Mouse (Mus musculus) mouse embryonic stem cell (cell line): ENCODE results near the gene Fam169a.
"Not testable (repeated sequence)": the region's sequence is repeated elsewhere in the genome, so short reads cannot be mapped to it uniquely, and the experiment has no call there.

Experiments used
- in situ Hi-C, 2 experiments: fragments of 300-500 bp; cut with MboI; formaldehyde crosslinking; loops; 1 replicate in 1 of 2; 3 replicates in 1 of 2; pipeline ENCODE4 v1.14.3; 2019 to 2020; ENCODE audit warnings: low sequenced_read_pairs in 2 of 2, low pct_unique_long_range_greater_than_20kb in 1 of 2, mixed read lengths in 1 of 2; ENCODE audit not compliant: unreplicated experiment in 1 of 2

Gene Fam169a

GRCm38 (mm10) chr13:97137466-97138400 lies 70.6 kb downstream of the Fam169a start, which contains the start of the genes Gfm2 and Nsa2:
TSS of gene Gfm2 (plus strand) at chr13:97137937.
TSS of gene Nsa2 (minus strand) at chr13:97137937.
- in situ Hi-C loops = no loop called here

GRCm38 (mm10) chr13:97138404-97138931 lies 71.4 kb downstream of the Fam169a start:
- in situ Hi-C loops = not testable (repeated sequence)

GRCm38 (mm10) chr13:97142321-97142720 lies 75.2 kb downstream of the Fam169a start:
- in situ Hi-C loops = no loop called here

- in situ Hi-C loops = no loop called here
Measured at GRCm38 (mm10) chr13:97145834-97146233, 78.7 kb downstream of the Fam169a start.

GRCm38 (mm10) chr13:97175520-97176264 lies 108.6 kb downstream of the Fam169a start:
- in situ Hi-C loops = no loop called here

GRCm38 (mm10) chr13:97176731-97177130 lies 109.6 kb downstream of the Fam169a start:
- in situ Hi-C loops = no loop called here

GRCm38 (mm10) chr13:97178943-97179342 lies 111.9 kb downstream of the Fam169a start:
- in situ Hi-C loops = no loop called here

GRCm38 (mm10) chr13:97180113-97180828 lies 113.2 kb downstream of the Fam169a start:
- in situ Hi-C loops = no loop called here
